Mouse (Mus musculus) monocyte, adult 2 months (primary cell): ENCODE data around the gene Dynlrb1.
A peak's percentile ranks its signal among the peaks of the same experiment; 100 is the strongest.

Experiments
- DNase-seq, 2 experiments: peaks; one replicate each; pipeline ENCODE4 v3.0.0; 2022; ENCODE audit warnings: low spot score in 2 of 2, low read depth in 1 of 2

Dynlrb1 gene

DNA sequence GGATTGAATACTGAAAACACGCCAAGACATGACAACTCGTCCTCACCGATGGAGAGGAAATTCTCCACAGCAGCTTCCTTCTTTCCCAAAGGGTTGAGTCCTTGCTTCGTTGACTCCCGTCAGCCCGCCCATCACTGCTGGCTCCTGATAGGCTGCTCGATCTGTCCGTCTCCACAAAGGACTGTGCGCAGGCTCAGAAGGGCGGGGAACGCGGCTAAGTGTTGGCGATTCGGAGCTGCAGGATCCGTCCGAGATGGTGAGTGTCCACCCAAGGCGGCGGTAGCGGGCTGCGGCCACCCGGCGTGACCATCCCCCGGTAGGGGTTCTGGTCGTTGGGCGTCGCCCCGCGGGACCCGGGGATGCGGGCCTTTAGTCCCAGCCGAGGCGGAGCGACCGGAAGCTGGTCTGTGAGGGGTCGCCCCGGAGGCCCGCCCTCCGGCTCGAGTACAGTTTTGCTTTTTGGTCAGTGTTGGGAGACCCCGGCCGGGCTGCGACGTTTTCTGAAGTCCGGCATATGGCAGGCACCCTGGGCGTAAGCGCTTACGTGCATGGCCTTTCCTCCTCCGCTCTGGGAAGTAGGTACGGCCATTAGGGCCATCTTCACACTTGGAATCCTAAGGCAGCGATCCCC lies at the start of gene Dynlrb1:
Dynlrb1 (plus strand) TSS at position 172 of the 631 bp plus-strand sequence.
- DNase-seq: peak; percentile 91 to 93

DNA sequence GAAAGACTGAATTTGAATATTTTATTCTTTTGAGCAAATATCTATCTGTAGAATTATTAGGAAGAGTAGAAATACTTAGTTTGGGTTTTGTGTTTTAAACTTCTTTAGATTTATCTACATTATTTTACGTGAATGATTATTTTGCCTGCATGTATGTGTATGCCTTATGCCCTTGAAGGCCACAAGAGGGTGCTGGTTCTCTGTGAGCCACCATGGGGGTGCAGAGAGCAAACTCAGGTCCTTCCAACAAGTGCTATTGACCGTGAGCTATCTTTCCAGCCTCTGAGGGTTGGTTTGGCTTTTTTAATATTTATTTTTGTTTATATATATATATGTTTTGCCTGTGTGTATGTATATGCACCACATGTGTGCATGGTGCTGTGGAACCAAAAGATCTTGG lies 28.9 kb upstream of the Dynlrb1 start:
- DNase-seq: no peak

DNA sequence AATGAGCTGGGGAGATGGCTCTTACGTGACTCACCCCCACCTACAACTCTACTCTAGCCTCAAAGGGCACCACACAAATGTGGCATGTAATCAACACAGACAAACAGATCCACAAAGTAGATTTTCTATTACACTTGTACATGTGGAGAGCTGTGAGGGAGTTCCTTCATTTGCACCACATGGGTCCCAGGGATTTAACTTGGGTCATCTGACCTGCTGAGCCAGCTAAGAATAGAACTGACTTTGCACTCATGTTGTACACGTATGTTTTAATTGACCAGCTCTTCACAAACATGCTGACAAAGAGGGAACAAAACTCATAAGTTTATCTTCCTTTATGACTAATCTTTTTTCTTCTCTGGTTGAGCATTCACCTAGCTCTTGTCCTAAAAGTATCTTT lies 13.2 kb upstream of the Dynlrb1 start:
- no peak for DNase-seq

DNA sequence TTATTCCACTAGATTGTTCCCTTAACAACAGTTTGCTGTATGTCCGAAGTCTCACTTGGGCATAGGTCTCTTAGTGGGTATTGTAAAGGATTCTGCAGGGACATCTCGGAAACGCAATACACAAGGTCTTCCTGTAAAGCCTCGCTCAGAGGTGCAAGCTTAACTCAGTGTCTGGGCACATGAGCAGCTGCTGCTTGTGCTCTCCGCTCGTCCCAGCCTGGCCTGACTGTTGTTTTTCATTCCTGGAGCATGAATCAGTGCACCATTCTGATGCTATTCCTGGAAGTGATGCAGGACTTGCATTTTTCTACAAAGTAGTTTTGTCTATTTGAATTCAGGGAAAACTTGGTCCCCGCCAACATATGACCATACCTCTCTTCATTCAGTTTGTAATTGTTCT lies 11.6 kb upstream of the Dynlrb1 start:
- no peak for DNase-seq

DNA sequence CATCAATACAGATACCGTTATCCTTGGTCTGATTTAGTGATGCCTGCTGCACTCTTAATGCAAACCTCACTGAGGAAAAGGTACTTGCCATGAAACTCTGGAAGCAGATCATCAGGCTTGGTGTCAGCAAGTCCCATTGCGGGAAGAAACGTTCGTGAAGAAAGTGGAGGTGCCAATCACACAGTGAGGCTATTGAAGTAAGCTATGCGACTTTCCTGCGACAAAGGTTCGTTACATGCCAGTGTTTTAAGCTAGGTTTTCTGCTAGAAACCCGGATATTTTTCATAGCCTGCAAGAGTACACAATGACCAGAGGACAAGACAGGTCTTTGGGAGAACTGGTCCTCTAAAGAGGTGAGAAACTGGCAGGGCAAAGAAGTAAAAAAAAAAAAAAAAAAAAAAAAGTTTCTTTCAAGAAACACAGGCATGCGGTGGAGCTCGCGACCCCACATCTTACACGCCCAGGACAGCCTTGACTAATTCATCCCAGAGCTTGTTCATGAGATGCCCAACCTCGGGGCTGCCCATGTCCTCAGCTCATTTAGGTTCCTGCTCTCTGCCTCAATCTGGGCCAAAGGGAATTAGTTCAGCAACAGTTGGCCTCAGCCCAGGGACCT lies 479 bp upstream of the Dynlrb1 start:
- no peak for DNase-seq

DNA sequence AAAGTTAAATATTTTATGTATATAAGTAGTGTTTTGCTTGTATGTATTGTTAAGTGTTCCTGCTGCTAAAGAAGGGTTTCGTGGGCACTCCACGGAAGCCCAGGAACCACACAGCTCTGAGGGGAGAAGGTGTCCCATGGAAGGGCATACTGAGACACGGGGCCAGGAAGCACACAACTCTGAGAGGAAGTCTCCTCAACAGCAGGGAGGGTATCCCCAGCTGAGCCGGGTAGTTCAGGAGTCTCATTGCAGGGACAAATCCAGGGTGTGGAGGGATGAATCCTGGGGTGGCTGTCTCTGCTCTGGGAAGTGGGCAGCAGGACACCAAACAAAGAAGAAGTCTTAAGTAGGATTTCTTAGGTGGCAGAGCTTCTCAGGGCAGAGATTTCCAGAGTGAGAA lies 943 bp downstream of the Dynlrb1 start:
- DNase-seq: no peak

DNA sequence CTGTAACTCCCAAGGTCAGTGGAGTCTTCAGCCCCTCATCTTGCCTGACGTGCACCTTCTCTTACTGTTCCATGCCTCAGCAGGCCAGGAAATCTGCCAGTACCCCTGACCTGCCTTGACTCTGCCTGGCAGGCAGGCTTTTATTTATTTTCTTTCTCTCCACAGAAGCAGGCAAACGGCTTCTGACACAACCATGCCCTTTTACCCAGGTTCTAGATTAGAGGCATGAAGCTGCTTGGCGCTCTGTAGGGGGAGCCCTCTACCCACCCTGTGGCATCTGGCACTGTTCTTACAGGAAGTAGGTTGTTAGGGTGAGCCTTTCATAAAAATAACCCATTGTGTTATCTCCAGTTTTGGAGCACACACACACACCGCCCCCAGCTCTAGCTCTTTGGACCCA lies 4.6 kb downstream of the Dynlrb1 start:
- DNase-seq: no peak

DNA sequence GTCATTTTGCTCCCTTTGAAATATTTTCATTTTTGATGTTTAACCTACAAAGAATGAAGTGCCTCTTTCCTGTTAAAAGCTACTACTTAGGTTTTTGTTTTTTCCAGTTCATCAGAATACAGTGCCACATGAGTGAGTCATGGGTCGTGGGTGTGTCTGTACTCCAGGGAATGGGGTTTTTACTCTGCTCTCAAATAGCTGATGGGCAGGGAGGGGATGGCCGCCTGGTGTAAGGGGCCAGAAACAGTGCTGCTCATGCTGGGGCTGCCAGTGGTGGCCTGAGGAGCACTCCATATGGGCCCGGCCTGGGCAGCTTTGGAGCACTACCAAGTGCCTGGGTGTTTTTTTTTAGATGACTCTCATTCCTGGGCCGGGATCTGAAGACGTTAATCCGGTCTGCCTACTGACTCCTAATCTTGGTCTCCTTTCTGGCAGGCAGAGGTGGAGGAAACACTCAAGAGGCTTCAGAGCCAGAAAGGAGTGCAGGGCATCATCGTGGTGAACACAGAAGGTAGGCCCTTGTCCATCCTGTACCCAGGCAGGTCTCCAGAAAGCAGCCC lies 6.0 kb downstream of the Dynlrb1 start:
- DNase-seq: no peak

DNA sequence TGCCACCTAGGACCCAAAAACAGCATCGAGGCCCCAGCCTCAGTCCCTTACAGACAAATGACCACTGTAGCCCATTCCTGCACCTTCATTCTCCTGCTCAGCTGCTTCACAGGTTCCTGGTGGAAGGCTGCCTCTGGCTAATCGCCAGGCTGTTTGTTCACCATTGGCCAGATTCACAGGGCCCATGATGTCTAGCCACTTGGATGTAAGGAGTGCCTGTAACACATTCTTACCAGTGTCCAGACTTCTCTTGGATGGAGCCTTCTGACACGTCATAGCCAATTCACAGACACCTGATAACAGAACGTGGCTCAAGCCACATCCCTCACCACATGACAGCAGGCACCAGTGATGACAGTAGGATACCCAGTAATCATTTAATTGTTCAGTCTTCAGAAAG lies 9.9 kb downstream of the Dynlrb1 start:
- no peak for DNase-seq

DNA sequence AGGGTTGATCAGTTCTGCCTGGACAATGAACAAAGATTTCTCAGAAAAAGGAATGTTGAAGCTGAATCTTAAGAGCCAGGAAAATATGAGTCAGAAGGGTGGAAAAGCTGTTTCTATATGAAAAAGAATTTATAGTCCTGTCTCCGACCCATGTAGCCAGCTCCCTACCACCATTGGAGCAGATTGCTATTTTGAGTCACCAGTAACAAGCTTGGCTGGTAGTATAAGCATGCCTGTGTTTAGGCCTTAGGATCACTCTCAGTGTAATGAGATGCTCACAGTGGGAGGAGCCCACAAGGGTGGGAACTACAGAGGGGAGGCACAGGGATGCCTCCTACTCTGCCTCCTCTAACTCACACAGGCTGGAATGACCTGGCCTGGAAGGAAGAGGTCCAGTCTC lies 11.9 kb downstream of the Dynlrb1 start:
- no peak for DNase-seq

DNA sequence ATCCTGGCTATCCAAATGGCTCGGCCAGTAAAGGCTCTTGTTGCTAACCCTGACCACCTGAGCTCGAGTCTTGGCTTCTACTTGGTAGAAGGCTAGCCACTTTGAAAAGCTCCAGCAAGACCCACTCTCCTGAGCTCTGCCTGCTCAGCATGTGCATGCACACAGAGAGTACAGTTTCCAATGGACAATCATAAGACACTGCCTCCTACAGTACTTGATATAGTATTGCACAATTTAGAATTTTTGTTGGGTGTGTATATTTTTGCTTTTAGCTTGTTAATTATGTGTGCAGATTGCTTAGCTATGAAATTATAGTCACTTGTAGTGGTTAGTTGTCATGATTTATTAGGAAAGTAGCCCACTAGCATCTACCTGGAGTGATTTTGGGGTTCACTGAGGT lies 12.4 kb downstream of the Dynlrb1 start:
- no peak for DNase-seq

DNA sequence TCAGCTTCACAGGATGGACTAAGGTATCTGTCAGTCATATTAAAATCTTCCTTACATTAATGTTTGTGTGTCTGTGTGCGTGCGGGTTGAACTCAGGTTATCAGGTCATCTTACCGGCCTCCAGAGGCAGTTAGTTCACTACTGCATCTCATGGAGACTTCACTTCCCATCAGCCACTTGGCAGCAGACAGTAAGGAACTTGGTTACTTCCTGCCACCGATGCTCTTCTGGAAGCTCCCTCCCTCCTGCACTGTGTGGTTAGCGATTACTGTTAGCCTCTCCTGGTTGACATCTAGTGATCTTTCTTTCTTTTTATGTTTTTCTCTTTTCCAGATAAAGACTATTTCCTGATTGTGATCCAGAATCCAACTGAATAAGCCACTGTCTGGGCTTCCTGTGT lies 13.3 kb downstream of the Dynlrb1 start:
- no peak for DNase-seq

DNA sequence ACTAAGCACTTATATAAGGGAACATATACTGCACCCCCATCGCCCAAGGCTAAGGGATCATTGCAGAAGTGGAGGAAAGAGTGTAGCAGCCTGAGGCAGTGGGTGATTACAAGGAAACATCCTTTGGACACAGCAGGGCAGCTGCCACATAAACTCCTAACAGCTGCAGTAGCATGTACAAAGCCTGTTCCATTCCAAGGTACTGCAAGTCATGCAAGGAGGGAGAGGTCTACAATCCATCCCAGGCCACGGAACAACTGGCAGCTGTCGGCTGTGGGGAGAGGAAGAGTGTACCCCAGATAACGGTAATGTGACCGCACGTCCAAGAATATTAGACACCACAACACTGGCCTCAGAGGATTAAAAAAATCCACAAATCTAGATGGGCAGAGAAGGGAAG lies 29.2 kb downstream of the Dynlrb1 start:
- no peak for DNase-seq

DNA sequence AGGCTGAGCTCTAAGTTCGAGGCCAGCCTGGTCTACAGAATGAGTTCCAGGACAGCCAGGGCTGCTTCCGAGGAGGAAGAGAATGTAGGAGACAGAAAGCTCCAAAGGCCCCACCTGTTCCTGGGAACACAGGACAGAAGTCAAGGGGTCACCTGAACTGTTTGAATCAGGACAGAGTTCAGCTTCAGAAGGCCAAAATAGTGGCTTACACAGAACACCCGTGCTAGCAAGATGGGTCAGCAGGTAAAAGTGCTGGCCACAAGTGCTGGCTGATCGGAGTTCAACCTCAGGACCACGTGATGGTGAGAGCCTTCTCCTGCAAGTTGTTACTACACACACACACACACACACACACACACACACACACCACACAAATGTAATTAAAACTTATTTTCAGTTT lies 30.6 kb downstream of the Dynlrb1 start:
- no peak for DNase-seq

DNA sequence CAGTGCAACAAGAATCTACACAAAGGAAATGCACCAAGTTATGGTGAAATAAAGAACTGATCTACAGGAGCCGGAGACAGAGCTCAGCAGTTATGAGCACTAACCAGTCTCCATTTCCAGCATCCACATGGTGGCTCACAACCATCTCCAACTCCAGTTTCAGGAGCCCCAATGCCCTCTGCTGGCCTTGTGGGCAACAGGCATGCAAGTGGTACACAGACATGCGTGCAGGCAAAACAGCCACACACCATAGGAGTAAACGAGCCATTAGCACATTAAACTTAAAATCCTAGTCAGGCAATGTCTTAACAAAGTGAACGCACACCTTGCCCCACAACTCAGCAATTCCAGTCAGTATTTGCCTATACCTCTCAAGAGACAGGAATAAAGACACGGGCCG lies 35.6 kb downstream of the Dynlrb1 start:
- no peak for DNase-seq

DNA sequence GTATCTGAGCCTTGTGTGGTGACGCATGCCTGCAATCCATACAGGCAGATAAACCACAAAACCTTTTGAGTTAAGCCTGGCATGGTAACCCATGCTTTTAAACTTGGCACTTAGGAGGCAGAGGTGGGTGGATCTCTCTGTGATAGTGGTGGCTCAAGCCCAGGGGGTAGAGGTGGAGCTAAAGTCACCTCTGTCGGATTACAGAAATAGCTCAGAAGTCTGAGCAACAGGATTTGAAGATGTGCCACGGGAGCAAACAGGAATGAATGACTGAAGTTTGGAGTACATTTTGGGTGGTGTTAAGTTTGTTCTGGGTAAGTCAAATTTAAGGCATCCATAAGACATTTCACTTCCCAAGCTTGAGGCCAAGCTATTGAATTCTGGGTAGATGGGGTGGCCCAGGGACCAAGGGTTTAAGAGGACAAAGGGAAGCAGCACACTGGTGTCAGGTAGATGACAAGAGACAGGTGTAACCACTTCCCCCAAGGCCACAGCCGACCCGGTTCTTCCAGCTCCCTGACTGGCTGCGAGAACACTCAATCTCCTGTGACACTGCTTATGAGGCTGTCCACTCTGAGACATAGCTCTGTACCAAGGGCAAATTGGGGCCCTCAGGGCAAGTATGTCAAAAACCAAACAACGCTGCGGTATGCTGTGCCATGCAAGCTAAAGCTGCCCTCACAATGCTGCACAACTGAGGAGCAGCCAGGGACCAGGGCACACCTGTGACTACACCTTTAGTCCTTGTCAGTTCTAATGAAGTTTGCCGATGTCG lies 36.2 kb downstream of the Dynlrb1 start:
- no peak for DNase-seq

DNA sequence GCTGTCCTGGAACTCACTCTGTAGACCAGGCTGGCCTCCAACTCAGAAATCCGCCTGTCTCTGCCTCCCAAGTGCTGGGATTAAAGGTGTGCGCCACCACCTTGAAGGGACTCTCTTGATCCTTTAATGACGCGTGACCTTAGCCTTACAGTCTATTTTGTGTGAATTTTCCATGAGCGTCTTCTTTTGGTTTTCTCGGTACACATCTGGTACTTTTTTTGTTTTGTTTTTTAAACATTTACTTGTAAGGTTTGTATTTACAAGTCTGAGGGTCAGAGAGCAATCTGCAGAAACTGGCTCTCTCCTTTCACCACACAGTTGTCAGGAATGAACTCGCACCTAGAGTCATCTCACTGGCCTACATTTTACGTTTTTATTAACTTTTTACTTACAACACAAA lies 37.3 kb downstream of the Dynlrb1 start:
- DNase-seq: no peak

DNA sequence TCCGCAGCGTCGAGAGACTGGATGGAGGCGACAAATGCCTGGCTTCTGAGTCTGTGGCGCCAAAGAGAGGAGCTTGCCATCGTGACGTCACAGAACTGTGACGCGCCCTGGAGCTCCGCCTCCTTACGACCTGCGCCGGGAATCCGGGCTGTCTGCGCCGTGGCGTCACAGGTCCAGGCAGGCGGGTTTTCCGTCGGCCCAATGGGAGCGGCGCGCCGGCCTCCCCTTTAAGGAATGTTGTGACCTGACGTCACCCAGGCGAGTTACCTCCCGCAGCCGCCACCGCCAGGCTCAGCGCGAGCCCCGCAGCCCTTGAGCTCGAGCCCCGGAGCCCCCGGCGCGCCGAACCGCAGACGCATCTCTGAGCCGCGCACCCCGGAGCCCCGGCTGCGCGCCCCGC lies 39.9 kb downstream of the Dynlrb1 start, which contains the start of gene Map1lc3a:
Map1lc3a (plus strand) TSS at position 103 of the 400 bp plus-strand sequence.
- peak; percentile 94 to 95 for DNase-seq

DNA sequence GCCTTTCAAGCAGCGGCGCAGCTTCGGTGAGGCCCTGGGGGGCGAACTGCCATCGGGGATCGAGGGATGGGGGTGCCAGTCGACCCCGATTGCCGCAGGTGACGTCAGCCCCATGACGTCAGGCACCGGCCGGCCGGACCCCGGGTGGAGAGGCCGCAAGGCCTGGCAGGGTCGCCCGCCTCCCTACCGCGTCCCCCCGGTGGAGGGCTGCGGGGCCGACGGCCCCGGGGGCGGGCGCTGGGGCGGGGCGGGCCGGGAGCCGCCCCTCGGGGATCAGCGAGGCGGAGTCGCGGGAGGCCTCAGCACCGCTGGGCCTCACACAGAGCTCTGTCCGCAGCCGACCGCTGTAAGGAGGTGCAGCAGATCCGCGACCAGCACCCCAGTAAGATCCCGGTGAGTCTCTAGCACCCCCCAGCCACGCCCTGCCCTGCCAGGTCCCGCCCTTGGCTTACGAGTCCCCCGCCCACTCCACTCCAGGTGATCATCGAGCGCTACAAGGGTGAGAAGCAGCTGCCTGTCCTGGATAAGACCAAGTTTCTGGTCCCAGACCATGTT lies 40.4 kb downstream of the Dynlrb1 start:
- peak in 1 of 2 experiments; percentile 27 for DNase-seq

DNA sequence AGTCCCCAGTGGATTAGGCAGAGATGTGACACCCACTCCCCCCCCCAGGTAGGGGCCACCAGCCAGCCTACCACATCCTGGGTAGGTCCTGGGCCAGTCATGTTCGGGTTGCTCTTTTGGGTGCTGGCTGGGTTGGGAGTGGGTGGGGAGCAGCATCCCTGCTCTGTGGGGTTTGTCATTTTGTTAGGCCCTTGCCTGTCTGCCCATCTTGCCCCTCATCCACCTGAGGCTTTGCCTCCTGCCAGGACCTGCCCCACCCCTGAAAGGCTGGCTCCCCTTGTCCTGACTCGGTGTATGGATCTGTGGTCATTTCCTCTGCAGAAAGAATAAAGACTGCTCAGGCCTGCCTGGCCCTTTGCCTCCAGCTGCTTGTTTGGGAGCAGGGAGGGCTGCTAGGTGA lies 41.4 kb downstream of the Dynlrb1 start:
- no peak for DNase-seq

DNA sequence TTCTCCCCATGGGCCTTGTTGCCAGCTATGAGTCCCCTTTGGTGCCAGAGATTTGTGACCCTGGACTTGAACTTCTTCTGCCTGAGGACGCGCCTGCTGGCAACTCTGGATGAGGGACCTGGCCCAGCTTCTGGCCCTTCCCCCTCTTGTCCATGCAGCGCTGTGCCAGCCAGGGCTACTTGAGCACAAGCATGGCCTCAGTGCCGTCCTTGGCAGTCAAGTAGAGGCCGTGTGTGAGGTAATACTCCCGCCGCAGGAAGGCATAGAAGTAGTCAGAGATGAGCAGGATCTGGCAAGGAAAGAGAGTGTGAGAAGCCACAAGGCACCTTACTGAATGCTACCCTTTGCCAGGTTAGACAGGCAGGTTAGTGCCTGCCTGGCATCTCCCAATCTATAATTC lies 42.0 kb downstream of the Dynlrb1 start:
- DNase-seq: no peak

DNA sequence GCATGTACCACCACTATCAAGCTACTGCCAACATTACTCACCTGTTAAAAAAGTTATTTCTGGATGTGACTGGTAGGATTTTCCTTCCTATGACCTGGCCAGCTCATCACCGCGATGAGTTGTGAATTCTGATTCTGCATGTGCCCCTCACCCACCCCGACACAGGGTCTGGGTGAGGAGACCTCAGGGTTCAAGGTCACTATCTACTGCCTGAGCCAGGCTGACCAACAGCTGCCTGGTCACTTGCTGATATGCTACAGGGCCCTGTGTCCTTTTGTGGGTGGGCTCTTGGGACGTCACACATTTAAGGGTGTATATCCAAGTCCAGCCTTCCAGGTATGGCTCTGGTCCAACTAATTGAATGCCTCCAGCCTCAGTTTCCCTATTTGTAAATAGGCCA lies 42.8 kb downstream of the Dynlrb1 start:
- no peak for DNase-seq
